ENCODE assay signal across 8 mouse cellular contexts in the genomic region with DNA sequence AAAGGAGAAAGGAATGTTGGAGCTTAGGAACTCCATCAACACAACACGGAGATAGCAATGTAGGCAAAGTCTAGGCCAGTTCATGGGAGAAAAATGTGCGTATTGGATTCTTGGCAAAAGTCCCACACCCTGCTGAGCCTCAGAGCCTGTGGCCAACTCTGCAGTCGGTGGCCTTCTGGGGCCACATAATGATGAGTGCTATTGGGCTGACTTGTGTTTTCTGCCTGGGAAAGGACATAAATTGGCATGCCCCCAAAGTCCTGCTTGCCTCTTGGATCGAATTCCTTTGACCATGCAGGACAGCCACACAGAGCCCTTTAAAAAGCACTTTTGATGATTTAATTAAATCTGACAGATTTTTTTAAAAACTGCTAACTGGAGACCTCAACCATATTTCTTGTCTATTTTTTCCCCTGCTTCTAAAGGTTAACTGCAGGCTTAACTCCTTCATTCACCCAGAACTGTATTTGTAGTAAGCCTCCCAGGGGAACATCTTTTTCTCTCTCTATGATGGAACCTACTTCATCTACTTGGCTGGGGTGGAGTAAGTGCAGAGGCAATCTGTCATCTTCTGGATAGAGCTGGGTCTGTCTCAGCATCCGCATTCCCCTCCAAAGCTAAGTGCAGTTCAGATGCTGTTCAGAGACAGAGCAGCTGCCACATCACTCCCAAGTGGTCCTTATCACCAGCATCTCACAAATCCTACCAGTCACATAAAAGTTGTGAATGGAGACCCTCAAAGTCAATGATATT.
DNase-seq lines count a peak whose midpoint lies in the region; ATAC-seq and TF ChIP-seq lines count a peak whose summit lies in the region.

No protein-coding gene starts in this region.

- H3K27me3 ChIP-seq in hindbrain, postnatal 0 days (ENCODE audit: insufficient read depth, low read length), result no peaks in the 10 kb centered on the region
- no peaks in the 10 kb centered on the region for H3K27me3 ChIP-seq in hindbrain, embryonic 12.5 days
- H3K27me3 ChIP-seq in Patski, result no peaks in the 10 kb centered on the region

- DNase-seq in hindbrain, postnatal 0 days (ENCODE audit: low spot score), result peak; percentile 85
- peak; percentile 95 for DNase-seq in Patski (ENCODE audit: low read depth, low spot score)
- DNase-seq in cerebellum, adult 9-11 months, result peak; percentile 87
- peak; percentile 39 for DNase-seq in heart, postnatal 4 days
- DNase-seq in lung, postnatal 14 days, result peak; percentile 35
- no peak for DNase-seq in spleen, adult 18-20 months
- DNase-seq in left cerebral cortex, postnatal 25 days (ENCODE audit: low spot score in 2 of 2), result no peak

- no peak overlapping the region for H3K27ac ChIP-seq in hindbrain, postnatal 0 days
- H3K27ac ChIP-seq in hindbrain, embryonic 12.5 days, result no peak overlapping the region

- in situ Hi-C loops in Patski (cut with MboI; ENCODE audit: low pct_unique_long_range_greater_than_20kb), result no loop called here

- no peak overlapping the region for H3K4me3 ChIP-seq in hindbrain, postnatal 0 days (ENCODE audit: low read length)
- H3K4me3 ChIP-seq in hindbrain, embryonic 12.5 days, result no peak overlapping the region

- no peaks in the 10 kb centered on the region for H3K4me1 ChIP-seq in hindbrain, postnatal 0 days (ENCODE audit: insufficient read depth, low read length)
- H3K4me1 ChIP-seq in hindbrain, embryonic 12.5 days, result no peaks in the 10 kb centered on the region

- no peak overlapping the region for H3K4me2 ChIP-seq in hindbrain, postnatal 0 days (ENCODE audit: low read depth, low read length)
- no peak overlapping the region for H3K4me2 ChIP-seq in hindbrain, embryonic 12.5 days (replicated peaks)

- TF ChIP-seq CTCF in hindbrain, postnatal 0 days (IDR thresholded peaks at IDR 0.05; ENCODE audit: low read depth), result no peak
- TF ChIP-seq CTCF in Patski (IDR thresholded peaks at IDR 0.05), result no peak

- no peaks in the 10 kb centered on the region for H3K36me3 ChIP-seq in hindbrain, postnatal 0 days (ENCODE audit: insufficient read depth, low read length)
- no peaks in the 10 kb centered on the region for H3K36me3 ChIP-seq in hindbrain, embryonic 12.5 days

- WGBS in hindbrain, postnatal 0 days, result 22% methylated on average over 5 of the region's 5 CpGs
- WGBS in hindbrain, embryonic 12.5 days, result 44% methylated on average over 5 of the region's 5 CpGs

- POLR2A ChIA-PET in Patski (lab: Charles Lee), result no interaction called here

- no peaks in the 10 kb centered on the region for H3K9me3 ChIP-seq in hindbrain, postnatal 0 days (ENCODE audit: low read length)
- no peaks in the 10 kb centered on the region for H3K9me3 ChIP-seq in hindbrain, embryonic 12.5 days (replicated peaks)

- intact Hi-C loops in left cerebral cortex, postnatal 25 days (cut with DNase I), result loop anchor here (5.0 to 10.0 kb wide), 2 partner anchors 80 to 453 kb away; no protein-coding TSS in a partner anchor

- peak; percentile 85 for ATAC-seq in hindbrain, postnatal 0 days
- no peak for ATAC-seq in hindbrain, embryonic 12.5 days (ENCODE audit: low FRiP score)
- peak; percentile 92 for ATAC-seq in Patski

- H3K9ac ChIP-seq in hindbrain, postnatal 0 days (replicated peaks; ENCODE audit: low read length), result no peak overlapping the region
- H3K9ac ChIP-seq in hindbrain, embryonic 12.5 days, result no peak overlapping the region

- CTCF ChIA-PET in Patski (lab: Charles Lee), result interaction anchor here (0.8 kb wide), 1 partner anchor 52 kb away, joined by 3 read pairs; no protein-coding TSS in a partner anchor

Comparison
In these comparisons a context has a peak if more than half of its experiments do, and no peak if none do; other contexts are left out.
1. DNase-seq: peak in hindbrain, postnatal 0 days (single experiment), Patski (single experiment), cerebellum, adult 9-11 months (single experiment), heart, postnatal 4 days (single experiment) and lung, postnatal 14 days (single experiment); none in spleen, adult 18-20 months (0 of 2) and left cerebral cortex, postnatal 25 days (0 of 2).